Mouse (Mus musculus) brown adipose tissue, adult 24 weeks (tissue): ENCODE measurements around the gene Kcnc3. TPM values are rescaled to one million over a fixed set of nuclear protein-coding genes. Genes with fewer than 3 reads are reported as not detected.

ENCODE experiments used
- H3K27ac ChIP-seq: fragments of 200-500 bp; replicated peaks from 2 replicates; pipeline ENCODE4 v1.5.1; 2012; ENCODE audit warnings: low read depth, mild to moderate bottlenecking, low read length
- H3K4me1 ChIP-seq: fragments of 200-500 bp; 2 replicates; pipeline ENCODE4 v1.6.1; 2012; ENCODE audit warnings: low read length, mixed read lengths; ENCODE audit not compliant: control insufficient read depth, insufficient read depth, insufficient read length
- H3K4me3 ChIP-seq: fragments of 200-500 bp; 2 replicates; pipeline ENCODE4 v1.5.1; 2012; ENCODE audit warnings: low read depth, mild to moderate bottlenecking, low read length, moderate library complexity; ENCODE audit not compliant: insufficient read depth
- polyA plus RNA-seq: library from polyadenylated mRNA; stranded (reverse); fragments of >200 nt; gene quantifications from 2 replicates; pipeline ENCODE4 v1.2.4, GENCODE M21; 2012; ENCODE audit not compliant: missing spikeins, insufficient read depth, insufficient read length

Gene Kcnc3
- polyA plus RNA-seq, 1 experiment, result 0.83 TPM

GRCm38 (mm10) chr7:44584921-44585320 is 5.5 kb upstream of the Kcnc3 start:
- Histone ChIP-seq H3K4me3 (no peak overlapping the region), H3K4me1 (no peaks in the 10 kb centered on the region; the same call in 1 of the 2 replicates), H3K27ac (no peak overlapping the region)

- Histone ChIP-seq H3K4me3 (no peak overlapping the region), H3K4me1 (no peaks in the 10 kb centered on the region; the same call in 1 of the 2 replicates), H3K27ac (no peak overlapping the region)
Observed at GRCm38 (mm10) chr7:44585606-44586005, 4.9 kb upstream of the Kcnc3 start.

- Histone ChIP-seq H3K4me1 (peaks cover 2% of the 10 kb centered on the region), H3K27ac (no peak overlapping the region), H3K4me3 (no peak overlapping the region)
Observed at GRCm38 (mm10) chr7:44586518-44586917, 3.9 kb upstream of the Kcnc3 start.

DNA sequence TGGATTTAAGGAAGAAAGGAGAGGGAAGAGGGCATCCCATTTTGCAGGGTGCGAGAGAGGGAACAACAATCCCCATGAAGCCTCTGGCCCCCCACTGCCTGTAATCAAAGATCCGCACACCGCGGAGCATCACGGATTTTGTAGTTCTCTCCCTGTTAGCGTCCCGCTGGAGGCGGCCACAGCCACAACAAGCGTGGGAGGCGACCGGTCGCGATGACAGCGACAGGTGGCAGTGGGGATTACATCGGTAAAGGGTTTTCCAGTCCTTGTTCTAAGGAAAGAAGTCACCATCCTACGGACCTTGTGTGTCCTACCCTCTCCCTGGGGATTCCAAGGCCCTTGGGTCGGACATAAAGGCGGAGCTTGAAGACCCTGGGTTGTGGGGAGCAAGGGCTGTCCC is 3.5 kb upstream of the Kcnc3 start:
- H3K4me1 ChIP-seq, result peaks cover 2% of the 10 kb centered on the region
- no peak overlapping the region for H3K4me3 ChIP-seq
- no peak overlapping the region for H3K27ac ChIP-seq

- Histone ChIP-seq H3K27ac (no peak overlapping the region), H3K4me3 (no peak overlapping the region), H3K4me1 (peaks cover 2% of the 10 kb centered on the region)
Observed at GRCm38 (mm10) chr7:44587676-44588075, 2.8 kb upstream of the Kcnc3 start.

- H3K4me1 ChIP-seq, result peaks cover 2% of the 10 kb centered on the region
- H3K4me3 ChIP-seq, result no peak overlapping the region
- H3K27ac ChIP-seq, result no peak overlapping the region
Observed at GRCm38 (mm10) chr7:44588338-44588737, 2.1 kb upstream of the Kcnc3 start.

- Histone ChIP-seq H3K4me3 (peak overlapping the region; percentile 10), H3K4me1 (peaks cover 2% of the 10 kb centered on the region), H3K27ac (no peak overlapping the region)
Observed at GRCm38 (mm10) chr7:44589149-44589548, 1.3 kb upstream of the Kcnc3 start.

GRCm38 (mm10) chr7:44589946-44590345 is 518 bp upstream of the Kcnc3 start:
- Histone ChIP-seq H3K27ac (no peak overlapping the region), H3K4me3 (no peak overlapping the region), H3K4me1 (peaks cover 2% of the 10 kb centered on the region)

GRCm38 (mm10) chr7:44591348-44592116 is 1.1 kb downstream of the Kcnc3 start:
- H3K4me3 ChIP-seq, result peak overlapping the region; percentile 29
- H3K27ac ChIP-seq, result no peak overlapping the region

GRCm38 (mm10) chr7:44593051-44593450 is 2.6 kb downstream of the Kcnc3 start:
- H3K27ac ChIP-seq, result no peak overlapping the region
- H3K4me1 ChIP-seq, result peaks cover 2% of the 10 kb centered on the region
- no peak overlapping the region for H3K4me3 ChIP-seq

More at GRCm38 (mm10) chr7:44591348-44592116, 1.1 kb downstream of the Kcnc3 start:
- H3K4me1 ChIP-seq, result peaks cover 2% of the 10 kb centered on the region

DNA sequence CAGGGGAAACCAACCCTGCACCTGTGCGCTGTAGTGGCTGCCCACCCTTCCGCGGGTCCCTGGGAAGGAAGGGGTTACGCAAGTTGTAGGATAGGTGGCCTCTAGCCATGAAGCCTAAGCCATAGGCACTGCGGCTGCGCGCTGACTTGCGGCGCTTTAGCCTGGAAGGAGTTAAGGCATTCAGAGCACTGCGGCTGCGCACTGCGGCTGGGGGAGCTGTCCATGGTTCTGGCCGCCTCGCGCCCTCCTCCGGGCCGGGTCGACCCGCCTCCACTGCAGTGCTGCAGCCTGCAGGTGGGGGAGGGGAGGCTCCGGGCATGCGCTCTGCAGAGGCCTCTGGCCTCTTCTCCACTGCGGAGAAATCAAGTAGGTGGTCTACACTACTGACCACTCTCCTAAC is 3.3 kb downstream of the Kcnc3 start:
- H3K27ac ChIP-seq, result no peak overlapping the region
- peaks cover 2% of the 10 kb centered on the region for H3K4me1 ChIP-seq
- no peak overlapping the region for H3K4me3 ChIP-seq

GRCm38 (mm10) chr7:44594291-44594690 is 3.8 kb downstream of the Kcnc3 start:
- peaks cover 2% of the 10 kb centered on the region for H3K4me1 ChIP-seq

DNA sequence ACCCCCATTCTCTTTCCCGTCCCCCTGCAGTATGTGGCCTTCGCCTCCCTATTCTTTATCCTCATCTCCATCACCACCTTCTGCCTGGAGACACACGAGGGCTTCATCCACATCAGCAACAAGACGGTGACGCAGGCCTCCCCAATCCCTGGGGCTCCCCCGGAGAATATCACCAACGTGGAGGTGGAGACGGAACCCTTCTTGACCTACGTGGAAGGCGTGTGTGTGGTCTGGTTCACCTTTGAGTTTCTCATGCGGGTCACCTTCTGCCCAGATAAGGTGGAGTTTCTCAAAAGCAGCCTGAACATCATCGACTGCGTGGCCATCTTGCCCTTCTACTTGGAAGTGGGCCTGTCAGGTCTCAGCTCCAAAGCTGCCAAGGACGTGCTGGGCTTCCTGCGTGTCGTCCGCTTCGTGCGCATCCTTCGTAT is 4.7 kb downstream of the Kcnc3 start:
- Histone ChIP-seq H3K27ac (no peak overlapping the region), H3K4me1 (peaks cover 2% of the 10 kb centered on the region), H3K4me3 (no peak overlapping the region)

More at GRCm38 (mm10) chr7:44594291-44594690, 3.8 kb downstream of the Kcnc3 start:
- H3K4me3 ChIP-seq, result no peak overlapping the region
- no peak overlapping the region for H3K27ac ChIP-seq

- Histone ChIP-seq H3K27ac (no peak overlapping the region), H3K4me1 (peaks cover 2% of the 10 kb centered on the region), H3K4me3 (no peak overlapping the region)
Observed at GRCm38 (mm10) chr7:44596051-44596450, 5.6 kb downstream of the Kcnc3 start.

- Histone ChIP-seq H3K4me3 (no peak overlapping the region), H3K4me1 (no peaks in the 10 kb centered on the region), H3K27ac (no peak overlapping the region)
Observed at GRCm38 (mm10) chr7:44596996-44597538, 6.6 kb downstream of the Kcnc3 start.

DNA sequence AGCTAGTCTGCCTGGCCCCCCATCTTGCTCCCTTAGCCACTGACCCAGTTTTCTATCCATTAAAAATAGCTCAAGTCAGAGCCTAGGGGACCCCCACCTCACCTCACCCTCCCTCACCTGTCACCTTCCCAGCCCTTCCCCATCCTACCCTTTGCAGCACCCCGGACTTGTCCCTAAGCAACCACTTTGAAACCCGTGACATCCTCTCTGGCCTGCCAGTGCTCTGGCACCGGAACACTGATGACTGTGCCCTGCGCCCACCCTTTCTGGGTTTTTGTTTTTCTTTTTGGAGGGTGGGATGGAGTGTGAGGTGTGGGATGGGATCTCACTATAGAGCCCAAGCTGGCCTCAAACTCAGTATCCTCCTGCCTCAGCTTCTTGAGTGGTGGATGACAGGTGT is 7.2 kb downstream of the Kcnc3 start:
- H3K4me3 ChIP-seq, result no peak overlapping the region
- H3K4me1 ChIP-seq, result no peaks in the 10 kb centered on the region
- H3K27ac ChIP-seq, result no peak overlapping the region
